Mouse (Mus musculus) midbrain, embryonic 13.5 days (tissue): Measurements from ENCODE around the gene Papola. TPM values are rescaled to one million over a fixed set of nuclear protein-coding genes. Genes with fewer than 3 reads are reported as not detected.
A peak's percentile ranks its signal among the peaks of the same experiment; 100 is the strongest.

Experiments
- ATAC-seq: fragments of 200-750 bp; cut with Nextera tagmentation; 2 replicates; pipeline ENCODE4 v1.8.0; 2017; ENCODE audit warnings: mild to moderate bottlenecking, moderate TSS enrichment, moderate library complexity
- H3K27ac ChIP-seq: fragments of 300-500 bp; sonication (generic); 2 replicates; pipeline ENCODE4 v1.5.1; 2015; ENCODE audit warnings: inconsistent platforms, mild to moderate bottlenecking, moderate library complexity
- H3K27me3 ChIP-seq: fragments of 300-500 bp; sonication (generic); 2 replicates; pipeline ENCODE4 v1.6.1; 2015; ENCODE audit warnings: mild to moderate bottlenecking, inconsistent platforms
- H3K36me3 ChIP-seq: fragments of 300-500 bp; sonication (generic); 2 replicates; pipeline ENCODE4 v1.6.1; 2015; ENCODE audit warnings: mild to moderate bottlenecking, inconsistent platforms
- H3K4me1 ChIP-seq: fragments of 300-500 bp; sonication (generic); replicated peaks from 2 replicates; pipeline ENCODE4 v1.6.1; 2015; ENCODE audit warnings: inconsistent platforms
- H3K4me2 ChIP-seq: fragments of 300-500 bp; sonication (generic); replicated peaks from 2 replicates; pipeline ENCODE4 v1.6.1; 2015; ENCODE audit warnings: moderate library complexity, mild to moderate bottlenecking, inconsistent platforms
- H3K4me3 ChIP-seq: fragments of 300-500 bp; sonication (generic); replicated peaks from 2 replicates; pipeline ENCODE4 v1.5.1; 2015; ENCODE audit warnings: mild to moderate bottlenecking, inconsistent platforms
- H3K9ac ChIP-seq: fragments of 300-500 bp; sonication (generic); replicated peaks from 2 replicates; pipeline ENCODE4 v1.6.1; 2015; ENCODE audit warnings: mild to moderate bottlenecking, inconsistent platforms
- H3K9me3 ChIP-seq: fragments of 300-500 bp; sonication (generic); 2 replicates; pipeline ENCODE4 v1.6.1; 2016; ENCODE audit warnings: mild to moderate bottlenecking, inconsistent platforms
- WGBS: fragments of 180-500 bp; shearing (Covaris S2); methylation state at CpG from one replicate; pipeline ENCODE4 v1.1.7; 2015; 5-methylcytosine and 5-hydroxymethylcytosine counted together
- microRNA-seq: library from miRNA; unstranded; fragments of <30 nt; microRNA quantifications from one replicate; pipeline ENCODE4, GENCODE M21; 2016
- polyA plus RNA-seq: library from polyadenylated mRNA; unstranded; fragments of >200 nt; fragmentation: Nextera tagmentation; extraction: Ambion mirVana; gene quantifications from 2 replicates; pipeline ENCODE4 v1.2.1, GENCODE M21; 2015

The Papola gene
- polyA plus RNA-seq, 1 experiment from 2014 or later = 212 TPM

- H3K27ac ChIP-seq = no peak overlapping the region
- WGBS = 51% methylated on average over 2 of the region's 2 CpGs
- no peak overlapping the region for H3K4me2 ChIP-seq
- no peak overlapping the region for H3K9ac ChIP-seq
- peaks cover 37% of the 10 kb centered on the region for H3K4me1 ChIP-seq
- ATAC-seq = no peak
- peaks cover 80% of the 10 kb centered on the region for H3K27me3 ChIP-seq
- H3K9me3 ChIP-seq = no peaks in the 10 kb centered on the region
- H3K36me3 ChIP-seq = no peaks in the 10 kb centered on the region
- H3K4me3 ChIP-seq = no peak overlapping the region
These were observed 88.8 kb downstream of the Papola start for GRCm38 (mm10) chr12:105873283-105873682.

GRCm38 (mm10) chr12:105875112-105875511 is 90.6 kb downstream of the Papola start:
- Histone ChIP-seq H3K36me3 (no peaks in the 10 kb centered on the region), H3K9ac (no peak overlapping the region), H3K27me3 (peaks cover 71% of the 10 kb centered on the region), H3K4me2 (peak overlapping the region; percentile 40), H3K27ac (peak overlapping the region; percentile 51; the same call in 1 of the 2 replicates), H3K4me1 (peaks cover 31% of the 10 kb centered on the region), H3K9me3 (peaks cover 13% of the 10 kb centered on the region), H3K4me3 (no peak overlapping the region)
- 5% methylated on average over 17 of the region's 17 CpGs for WGBS
- peak; percentile 90 for ATAC-seq

GRCm38 (mm10) chr12:105876521-105876920 is 92.0 kb downstream of the Papola start:
- 65% methylated on average over 11 of the region's 11 CpGs for WGBS
- Histone ChIP-seq H3K4me3 (no peak overlapping the region), H3K27ac (peak overlapping the region; percentile 22), H3K36me3 (no peaks in the 10 kb centered on the region), H3K4me1 (peaks cover 26% of the 10 kb centered on the region), H3K9me3 (peaks cover 13% of the 10 kb centered on the region), H3K27me3 (peaks cover 57% of the 10 kb centered on the region), H3K9ac (no peak overlapping the region), H3K4me2 (no peak overlapping the region)
- ATAC-seq = no peak

- Histone ChIP-seq H3K27ac (peak overlapping the region; percentile 22), H3K4me3 (no peak overlapping the region), H3K4me2 (no peak overlapping the region)
These were observed 92.4 kb downstream of the Papola start for GRCm38 (mm10) chr12:105876931-105877330.

GRCm38 (mm10) chr12:105878746-105879145 is 94.3 kb downstream of the Papola start:
- 94% methylated on average over 5 of the region's 5 CpGs for WGBS
- Histone ChIP-seq H3K4me1 (peaks cover 26% of the 10 kb centered on the region), H3K27ac (no peak overlapping the region), H3K9ac (no peak overlapping the region), H3K9me3 (peaks cover 13% of the 10 kb centered on the region), H3K4me3 (no peak overlapping the region), H3K4me2 (no peak overlapping the region), H3K36me3 (no peaks in the 10 kb centered on the region), H3K27me3 (peaks cover 50% of the 10 kb centered on the region)
- ATAC-seq = no peak

More at GRCm38 (mm10) chr12:105876931-105877330, 92.4 kb downstream of the Papola start:
- ATAC-seq = no peak
- peaks cover 56% of the 10 kb centered on the region for H3K27me3 ChIP-seq
- no peaks in the 10 kb centered on the region for H3K36me3 ChIP-seq
- 85% methylated on average over 13 of the region's 13 CpGs for WGBS
- no peak overlapping the region for H3K9ac ChIP-seq
- peaks cover 26% of the 10 kb centered on the region for H3K4me1 ChIP-seq
- peaks cover 13% of the 10 kb centered on the region for H3K9me3 ChIP-seq

- no peak overlapping the region for H3K4me2 ChIP-seq
- peak overlapping the region; percentile 74 for H3K27ac ChIP-seq
- H3K4me3 ChIP-seq = no peak overlapping the region
- H3K9me3 ChIP-seq = peaks cover 9% of the 10 kb centered on the region
- no peaks in the 10 kb centered on the region for H3K36me3 ChIP-seq
- H3K27me3 ChIP-seq = peaks cover 9% of the 10 kb centered on the region; the same call in 1 of the 2 replicates
- H3K9ac ChIP-seq = no peak overlapping the region
- WGBS = 78% methylated on average over 12 of the region's 12 CpGs
- peak; percentile 21; the same call in 1 of the 2 replicates for ATAC-seq
- peaks cover 13% of the 10 kb centered on the region for H3K4me1 ChIP-seq
These were observed 99.5 kb downstream of the Papola start for GRCm38 (mm10) chr12:105883799-105884514.

GRCm38 (mm10) chr12:105884515-105885323 is 100.2 kb downstream of the Papola start:
- peak overlapping the region; percentile 74 for H3K27ac ChIP-seq

More at GRCm38 (mm10) chr12:105884515-105885323, 100.2 kb downstream of the Papola start:
- 21% methylated on average over 22 of the region's 22 CpGs for WGBS
- no peak overlapping the region for H3K9ac ChIP-seq
- peak overlapping the region; percentile 36 for H3K4me2 ChIP-seq
- peaks cover 13% of the 10 kb centered on the region for H3K4me1 ChIP-seq
- H3K9me3 ChIP-seq = peaks cover 2% of the 10 kb centered on the region; the same call in 1 of the 2 replicates
- no peaks in the 10 kb centered on the region for H3K36me3 ChIP-seq
- peak; percentile 83 for ATAC-seq
- peaks cover 7% of the 10 kb centered on the region; the same call in 1 of the 2 replicates for H3K27me3 ChIP-seq
- H3K4me3 ChIP-seq = no peak overlapping the region

Small RNA genes lying within 50 kb of the gene (microRNA-seq; reads per million reads assigned to microRNA genes)
- 1.0 reads per million for gene Gm22120

Other genes starting within 250 kb of the Papola start
- 0.53 and 0.77 TPM in 2 replicates for gene Bdkrb2, start 221.5 kb upstream of the Papola start, polyA plus RNA-seq
- 0.12 TPM in 1 of 2 replicates, not detected in the other for gene Bdkrb1, start 181.6 kb upstream of the Papola start, polyA plus RNA-seq
- gene Gskip, start 99.9 kb upstream of the Papola start, polyA plus RNA-seq = 37.8 and 39.4 TPM in 2 replicates
- 14.0 and 14.5 TPM in 2 replicates for gene Atg2b, start 99.5 kb upstream of the Papola start, polyA plus RNA-seq
- 0.67 and 1.6 TPM in 2 replicates for gene Ak7, start 78.7 kb upstream of the Papola start, polyA plus RNA-seq
- gene Vrk1, start 225.5 kb downstream of the Papola start, polyA plus RNA-seq = 50.9 and 55.9 TPM in 2 replicates